Mouse (Mus musculus): ENCODE data around the gene Usb1.

GRCm38 (mm10) chr8:95289066-95289650, 42.9 kb upstream of the Usb1 start:
- no peak for TF ChIP-seq POLR2A (IDR thresholded peaks at IDR 0.05; ENCODE audit: borderline replicate concordance, extremely low read depth, insufficient read depth, insufficient read length, poor library complexity, severe bottlenecking)
- no peak for TF ChIP-seq CTCF (IDR thresholded peaks at IDR 0.05; ENCODE audit: borderline replicate concordance, extremely low read depth, insufficient read depth, insufficient read length)
